Mouse (Mus musculus) neural tube, embryonic 11.5 days (tissue): Measurements from ENCODE around the gene Gtse1. TPM values are rescaled to one million over a fixed set of nuclear protein-coding genes. Genes with fewer than 3 reads are reported as not detected.

ENCODE experiments used
- ATAC-seq: fragments of 200-750 bp; cut with Nextera tagmentation; 2 replicates; pipeline ENCODE4 v1.8.0; 2017; ENCODE audit warnings: moderate number of reproducible peaks, mild to moderate bottlenecking, moderate TSS enrichment, moderate library complexity; ENCODE audit not compliant: insufficient read depth, low FRiP score, low TSS enrichment
- DNase-seq: peaks from one replicate; pipeline ENCODE4 v3.0.0-alpha.2; 2015; ENCODE audit warnings: low spot score
- H3K27ac ChIP-seq: fragments of 300-500 bp; sonication (generic); 2 replicates; pipeline ENCODE4 v1.5.1; 2014; ENCODE audit warnings: low read depth, mild to moderate bottlenecking, low read length
- H3K27me3 ChIP-seq: fragments of 300-500 bp; sonication (generic); 2 replicates; pipeline ENCODE4 v1.6.1; 2014; ENCODE audit warnings: mild to moderate bottlenecking, low read length, mixed read lengths; ENCODE audit not compliant: control insufficient read depth, insufficient read depth
- H3K36me3 ChIP-seq: fragments of 300-500 bp; sonication (generic); 2 replicates; pipeline ENCODE4 v1.6.1; 2014; ENCODE audit warnings: mild to moderate bottlenecking, low read length, moderate library complexity, mixed read lengths; ENCODE audit not compliant: control insufficient read depth, insufficient read depth
- H3K4me1 ChIP-seq: fragments of 300-500 bp; sonication (generic); 2 replicates; pipeline ENCODE4 v1.6.1; 2014; ENCODE audit warnings: low read length, mixed read lengths; ENCODE audit not compliant: control insufficient read depth, insufficient read depth
- H3K4me2 ChIP-seq: fragments of 300-500 bp; sonication (generic); 2 replicates; pipeline ENCODE4 v1.6.1; 2014; ENCODE audit warnings: low read depth, mild to moderate bottlenecking, moderate library complexity
- H3K4me3 ChIP-seq: fragments of 300-500 bp; sonication (generic); 2 replicates; pipeline ENCODE4 v1.5.1; 2014; ENCODE audit warnings: low read depth, low read length
- H3K9ac ChIP-seq: fragments of 300-500 bp; sonication (generic); 2 replicates; pipeline ENCODE4 v1.6.1; 2014; ENCODE audit warnings: mild to moderate bottlenecking, low read length
- H3K9me3 ChIP-seq: fragments of 300-500 bp; sonication (generic); 2 replicates; pipeline ENCODE4 v1.6.1; 2016; ENCODE audit warnings: low read length; ENCODE audit not compliant: control insufficient read depth
- WGBS: fragments of 180-500 bp; shearing (Covaris S2); extraction: QIAGEN DNeasy Blood & Tissue Kit; methylation state at CpG from one replicate; pipeline ENCODE4 v1.1.7; 2014; 5-methylcytosine and 5-hydroxymethylcytosine counted together
- polyA plus RNA-seq: library from polyadenylated mRNA; unstranded; fragments of >200 nt; fragmentation: Nextera tagmentation; extraction: Ambion mirVana; gene quantifications from 2 replicates; pipeline ENCODE4 v1.2.1, GENCODE M21; 2014

Gtse1 gene
- 37.1 and 40.3 TPM in 2 replicates for polyA plus RNA-seq

- Histone ChIP-seq H3K9me3 (no peaks in the 10 kb centered on the region), H3K4me3 (peak within 1 kb of the TSS; percentile 76), H3K27ac (peak within 1 kb of the TSS; percentile 47), H3K27me3 (no peaks in the 10 kb centered on the region), H3K4me2 (peak within 1 kb of the TSS; percentile 68), H3K9ac (peak within 1 kb of the TSS; percentile 75), H3K4me1 (peaks cover 9% of the 10 kb centered on the region; the same call in 1 of the 2 replicates), H3K36me3 (peaks cover 11% of the 10 kb centered on the region)
- peak; percentile 94 for DNase-seq
- WGBS = under 1% methylated on average over 42 of the region's 42 CpGs
- peak; percentile 97 for ATAC-seq
Measured at GRCm38 (mm10) chr15:85859490-85860031, at the start of gene Gtse1. Gene Gtse1 (plus strand): TSS chr15:85859745.

DNA sequence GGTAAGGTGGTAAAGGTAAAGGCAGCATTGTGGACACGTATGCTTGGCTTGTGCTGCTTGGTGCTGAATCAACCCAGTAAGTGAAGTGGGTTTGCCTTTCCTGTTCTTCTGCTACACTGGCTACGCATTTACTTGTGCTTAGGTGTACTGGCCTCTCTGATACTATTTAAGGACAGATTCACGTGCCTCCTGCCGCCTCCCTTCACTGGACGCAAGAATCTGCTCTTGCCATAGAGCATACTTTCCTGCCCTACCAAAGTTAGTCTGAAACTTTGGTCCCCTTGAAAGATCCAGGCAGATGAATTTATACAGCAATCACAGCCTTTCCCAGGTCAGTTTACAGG, 49.1 kb upstream of the Gtse1 start:
- WGBS = 89% methylated on average over 5 of the region's 5 CpGs
- Histone ChIP-seq H3K4me3 (peak overlapping the region; percentile 70; the same call in 1 of the 2 replicates), H3K27me3 (no peaks in the 10 kb centered on the region), H3K9me3 (no peaks in the 10 kb centered on the region), H3K27ac (no peak overlapping the region), H3K9ac (no peak overlapping the region; the same call in 1 of the 2 replicates), H3K4me1 (0 out of 2 replicates have a peak, but pooled peaks cover 4% of the 10 kb centered on the region), H3K4me2 (peak overlapping the region; percentile 91), H3K36me3 (no peaks in the 10 kb centered on the region)
- ATAC-seq (no peak), DNase-seq (no peak)

DNA sequence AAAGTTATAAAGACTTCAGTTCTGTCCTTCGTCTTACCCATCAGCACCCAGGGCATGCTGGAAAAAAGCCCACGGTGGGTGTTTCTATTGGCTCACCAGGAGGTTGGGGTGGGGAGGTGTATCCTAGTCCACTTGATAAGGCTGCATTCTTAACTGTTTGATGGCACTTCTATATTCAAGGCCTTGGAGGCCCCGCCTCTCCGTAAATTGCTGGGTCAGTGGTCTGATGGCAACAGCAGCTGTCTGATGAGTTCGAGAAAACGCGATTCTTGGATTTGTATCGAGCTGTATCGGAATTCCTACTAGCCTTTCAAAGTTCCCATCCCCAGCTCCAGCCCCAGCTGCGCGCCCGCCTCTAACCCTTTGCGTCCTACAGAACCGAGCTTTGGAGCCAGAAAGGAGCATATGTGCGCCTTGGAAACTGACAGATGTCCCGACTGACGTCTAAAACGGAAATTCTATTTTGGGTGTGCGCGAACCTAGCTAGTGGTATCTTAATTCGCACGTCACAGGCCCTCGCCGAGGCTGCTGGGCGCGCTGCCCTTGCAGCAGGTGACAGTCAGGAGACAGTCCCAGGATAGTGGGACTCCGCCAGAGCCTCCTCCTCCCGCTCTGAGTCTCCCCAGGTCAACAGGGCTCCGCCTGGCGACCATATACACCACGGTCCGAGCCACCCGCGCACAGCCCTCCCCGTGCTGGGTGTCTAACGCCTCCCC, 48.6 kb upstream of the Gtse1 start:
- H3K9me3 ChIP-seq = no peaks in the 10 kb centered on the region
- H3K4me3 ChIP-seq = peak overlapping the region; percentile 70
- ATAC-seq = peak; percentile 84
- H3K27ac ChIP-seq = peak overlapping the region; percentile 71
- peak overlapping the region; percentile 91 for H3K4me2 ChIP-seq
- 4% methylated on average over 36 of the region's 36 CpGs for WGBS
- H3K36me3 ChIP-seq = no peaks in the 10 kb centered on the region
- peak overlapping the region; percentile 81 for H3K9ac ChIP-seq
- H3K27me3 ChIP-seq = no peaks in the 10 kb centered on the region
- DNase-seq = no peak
- 0 out of 2 replicates have a peak, but pooled peaks cover 4% of the 10 kb centered on the region for H3K4me1 ChIP-seq

DNA sequence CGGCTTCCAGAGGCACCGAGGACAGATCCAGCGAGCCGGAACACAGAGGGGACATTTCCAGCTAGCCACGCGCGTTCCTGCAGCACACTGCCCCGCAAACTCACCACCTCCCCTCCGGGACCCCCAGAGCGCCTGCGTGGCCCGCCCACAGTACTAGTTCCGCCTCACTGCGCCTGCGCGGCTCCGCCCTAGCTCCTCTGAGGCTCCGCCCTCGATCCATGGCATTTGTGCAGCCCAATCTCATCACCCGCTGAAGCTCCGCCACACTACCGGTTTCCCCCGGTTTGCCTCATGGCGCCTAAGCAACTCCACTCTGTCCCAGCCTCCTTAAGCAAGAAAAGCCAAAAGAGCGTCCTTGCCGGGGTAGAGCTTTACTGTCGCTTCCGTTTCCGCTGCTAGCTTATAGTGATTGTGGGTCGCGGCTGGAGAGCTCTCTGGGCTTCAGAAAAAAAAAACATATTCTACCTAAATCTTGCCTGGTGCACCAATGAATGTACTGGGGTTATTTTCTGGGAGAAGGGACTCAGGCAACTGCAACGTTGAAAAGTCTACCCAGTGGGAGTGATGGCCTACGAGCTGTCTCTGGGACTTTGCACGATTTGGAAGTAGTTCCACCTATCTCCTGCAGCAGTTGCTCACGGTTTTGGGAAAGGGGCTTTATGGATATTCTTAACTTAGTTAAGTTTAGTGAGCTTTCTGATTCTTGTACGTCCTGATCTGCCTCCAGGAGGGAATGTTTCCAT, 47.8 kb upstream of the Gtse1 start, which contains the start of gene Cdpf1:
Gene Cdpf1, minus strand, starts transcription at position 163 of the 743 bp plus-strand sequence.
- H3K4me2 ChIP-seq = peak within 1 kb of the TSS; percentile 91
- 4% methylated on average over 36 of the region's 36 CpGs for WGBS
- peak within 1 kb of the TSS; percentile 81 for H3K9ac ChIP-seq
- no peaks in the 10 kb centered on the region for H3K27me3 ChIP-seq
- peak within 1 kb of the TSS; percentile 71 for H3K27ac ChIP-seq
- H3K4me3 ChIP-seq = peak within 1 kb of the TSS; percentile 70
- peak; percentile 93 for ATAC-seq
- peak; percentile 98 for DNase-seq
- H3K9me3 ChIP-seq = no peaks in the 10 kb centered on the region
- H3K4me1 ChIP-seq = 0 out of 2 replicates have a peak, but pooled peaks cover 4% of the 10 kb centered on the region
- no peaks in the 10 kb centered on the region for H3K36me3 ChIP-seq

DNA sequence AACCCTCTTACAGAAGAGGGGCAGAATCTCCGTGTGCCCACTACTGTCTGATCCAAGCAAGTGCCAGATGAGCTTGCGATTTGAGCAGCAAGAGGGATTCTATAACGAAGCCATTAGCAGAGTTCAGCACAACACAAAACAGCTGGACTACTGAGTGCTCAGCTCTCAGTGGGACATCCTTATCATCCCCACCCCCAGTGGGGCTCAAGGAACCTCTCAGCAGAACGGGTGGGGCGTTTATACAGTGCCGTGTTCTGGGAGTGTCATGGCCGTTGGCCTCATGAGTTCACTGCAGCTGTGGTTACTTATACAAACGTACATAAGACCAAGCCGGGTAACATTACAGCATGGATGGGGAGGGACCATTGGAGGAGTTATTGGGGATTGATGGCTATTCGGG, 46.1 kb upstream of the Gtse1 start:
- DNase-seq (no peak), ATAC-seq (no peak)
- Histone ChIP-seq H3K27ac (no peak overlapping the region), H3K27me3 (no peaks in the 10 kb centered on the region), H3K4me3 (no peak overlapping the region), H3K9ac (no peak overlapping the region), H3K36me3 (no peaks in the 10 kb centered on the region), H3K4me2 (no peak overlapping the region), H3K9me3 (no peaks in the 10 kb centered on the region), H3K4me1 (0 out of 2 replicates have a peak, but pooled peaks cover 4% of the 10 kb centered on the region)
- 70% methylated on average over 10 of the region's 10 CpGs for WGBS

GRCm38 (mm10) chr15:85821203-85822010, 38.1 kb upstream of the Gtse1 start, which contains the start of gene Pkdrej:
Gene Pkdrej (minus strand): TSS chr15:85821734.
- H3K4me1 ChIP-seq = 0 out of 2 replicates have a peak, but pooled peaks cover 3% of the 10 kb centered on the region
- H3K4me3 ChIP-seq = peak within 1 kb of the TSS; percentile 43
- no peaks in the 10 kb centered on the region for H3K36me3 ChIP-seq
- ATAC-seq (peak; percentile 61), DNase-seq (peak; percentile 58)
- peak within 1 kb of the TSS; percentile 78 for H3K9ac ChIP-seq
- H3K27me3 ChIP-seq = peaks cover 10% of the 10 kb centered on the region; the same call in 1 of the 2 replicates
- 2% methylated on average over 61 of the region's 65 CpGs for WGBS
- H3K9me3 ChIP-seq = no peaks in the 10 kb centered on the region
- H3K27ac ChIP-seq = no peak within 1 kb of the TSS
- peak within 1 kb of the TSS; percentile 92 for H3K4me2 ChIP-seq

DNA sequence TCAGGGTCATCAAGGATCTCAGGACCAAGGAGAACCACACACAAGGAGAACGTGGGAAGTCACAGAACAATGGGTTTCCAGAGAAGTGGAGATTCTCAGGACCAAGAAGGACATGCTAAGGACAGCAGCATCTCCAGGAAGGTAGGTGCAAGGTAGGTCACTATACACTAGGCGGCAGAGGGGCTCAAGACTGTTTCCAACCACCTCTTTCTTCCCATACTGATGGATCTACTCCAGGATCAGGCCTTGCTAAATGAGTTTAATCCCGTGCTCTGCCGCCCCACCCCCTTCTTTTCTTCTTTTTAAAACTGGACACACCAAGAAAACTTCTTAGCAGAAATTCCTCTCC, 37.6 kb upstream of the Gtse1 start:
- Histone ChIP-seq H3K4me1 (0 out of 2 replicates have a peak, but pooled peaks cover 3% of the 10 kb centered on the region), H3K4me2 (peak overlapping the region; percentile 92), H3K9me3 (no peaks in the 10 kb centered on the region), H3K9ac (peak overlapping the region; percentile 78), H3K27me3 (peaks cover 10% of the 10 kb centered on the region; the same call in 1 of the 2 replicates), H3K27ac (no peak overlapping the region), H3K4me3 (peak overlapping the region; percentile 43), H3K36me3 (no peaks in the 10 kb centered on the region)
- no peak for ATAC-seq
- 12% methylated on average over 4 of the region's 4 CpGs for WGBS
- no peak for DNase-seq

- H3K9me3 ChIP-seq = no peaks in the 10 kb centered on the region
- WGBS = 76% methylated on average over 5 of the region's 5 CpGs
- ATAC-seq = no peak
Measured at GRCm38 (mm10) chr15:85826676-85827075, 32.9 kb upstream of the Gtse1 start.

More at GRCm38 (mm10) chr15:85826676-85827075, 32.9 kb upstream of the Gtse1 start:
- no peak overlapping the region for H3K9ac ChIP-seq
- H3K27me3 ChIP-seq = peaks cover 3% of the 10 kb centered on the region; the same call in 1 of the 2 replicates
- no peak overlapping the region for H3K4me3 ChIP-seq
- peaks cover 3% of the 10 kb centered on the region; the same call in 1 of the 2 replicates for H3K4me1 ChIP-seq
- no peaks in the 10 kb centered on the region for H3K36me3 ChIP-seq
- no peak overlapping the region for H3K4me2 ChIP-seq
- no peak overlapping the region for H3K27ac ChIP-seq
- DNase-seq = no peak
